Mouse (Mus musculus): ENCODE results near the gene Arfip1.

The Arfip1 gene

DNA sequence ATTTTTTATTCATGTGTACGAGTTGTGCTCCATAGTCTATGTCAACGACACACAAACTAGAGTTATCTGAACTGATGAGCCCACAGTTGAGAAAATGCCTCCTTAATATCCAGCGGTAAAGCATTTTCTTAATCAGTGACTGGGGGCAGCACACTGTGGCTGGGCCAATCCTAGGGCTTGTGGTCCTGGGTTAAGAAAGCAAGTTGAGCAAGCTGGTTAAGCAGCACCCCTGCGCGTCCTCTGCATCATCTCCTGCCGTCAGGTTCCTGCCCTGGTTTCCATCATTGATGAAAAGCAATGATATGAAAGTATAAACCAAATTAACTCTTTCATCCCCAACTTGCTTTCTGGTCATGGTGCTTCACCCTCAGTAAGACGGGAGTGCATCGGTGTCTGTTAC lies 89.8 kb downstream of the Arfip1 start:
- no peak for DNase-seq (ENCODE audit: extremely low spot score, low read depth, low spot score)

DNA sequence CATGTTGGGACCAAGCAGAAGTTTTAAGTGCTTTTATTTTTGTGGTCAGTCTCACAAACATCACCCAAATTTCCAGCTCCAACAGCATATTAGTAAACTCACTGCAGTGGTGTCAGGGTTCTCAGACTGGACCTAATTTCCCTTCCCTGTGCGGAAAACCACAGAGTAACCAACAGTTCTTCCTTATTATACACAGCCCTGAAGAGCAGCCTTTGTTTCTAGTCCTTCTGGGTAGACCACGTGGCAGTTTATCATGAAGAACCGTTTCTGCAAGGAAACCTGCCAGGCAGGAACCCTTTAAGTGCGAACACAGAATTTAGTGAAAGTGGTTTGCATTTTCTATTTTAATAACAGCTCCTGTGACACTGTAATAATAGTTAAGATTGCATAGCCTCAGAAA lies 90.3 kb downstream of the Arfip1 start:
- no peak for DNase-seq (ENCODE audit: extremely low spot score, low read depth, low spot score)

DNA sequence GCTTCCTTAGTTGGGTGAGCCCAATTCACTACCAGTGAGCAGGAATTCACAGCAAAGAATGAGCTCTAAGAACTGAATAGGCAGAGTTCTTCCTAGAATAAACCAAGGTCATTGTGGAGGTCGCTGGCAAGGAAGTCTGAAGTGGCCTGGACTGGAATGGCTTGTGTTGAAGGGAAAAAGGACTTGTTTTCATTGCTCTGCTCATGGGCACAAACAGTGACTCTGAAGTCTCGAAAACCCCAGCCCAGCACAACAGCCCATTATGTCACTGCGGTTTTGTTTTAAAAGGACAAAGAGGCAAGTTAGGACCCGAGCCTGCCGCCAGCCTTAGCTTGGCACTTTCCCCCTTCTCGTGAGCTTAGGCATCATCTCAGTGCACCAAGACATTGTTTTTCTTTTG lies 93.7 kb downstream of the Arfip1 start:
- DNase-seq (ENCODE audit: extremely low spot score, low read depth, low spot score): no peak

DNA sequence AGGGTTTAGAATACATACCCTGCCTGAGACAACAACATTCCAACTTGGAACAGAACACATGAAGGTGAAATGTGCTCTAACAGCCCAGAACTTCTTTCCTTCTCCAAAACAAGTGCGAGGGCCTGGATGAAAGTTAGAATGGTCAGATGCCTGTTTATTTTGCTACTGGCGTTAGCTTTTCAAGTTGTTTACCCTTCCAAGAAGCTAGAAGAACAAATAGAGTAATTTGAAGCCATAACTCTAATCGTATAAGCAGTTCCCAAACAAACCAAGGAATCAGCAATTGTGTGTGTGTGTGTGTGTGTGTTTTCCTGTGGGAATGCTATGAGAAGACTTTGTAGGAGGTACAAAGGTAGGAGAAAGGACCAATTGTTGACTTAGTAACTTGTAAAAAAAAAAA lies 97.5 kb downstream of the Arfip1 start:
- no peak for DNase-seq (ENCODE audit: extremely low spot score, low read depth, low spot score)

DNA sequence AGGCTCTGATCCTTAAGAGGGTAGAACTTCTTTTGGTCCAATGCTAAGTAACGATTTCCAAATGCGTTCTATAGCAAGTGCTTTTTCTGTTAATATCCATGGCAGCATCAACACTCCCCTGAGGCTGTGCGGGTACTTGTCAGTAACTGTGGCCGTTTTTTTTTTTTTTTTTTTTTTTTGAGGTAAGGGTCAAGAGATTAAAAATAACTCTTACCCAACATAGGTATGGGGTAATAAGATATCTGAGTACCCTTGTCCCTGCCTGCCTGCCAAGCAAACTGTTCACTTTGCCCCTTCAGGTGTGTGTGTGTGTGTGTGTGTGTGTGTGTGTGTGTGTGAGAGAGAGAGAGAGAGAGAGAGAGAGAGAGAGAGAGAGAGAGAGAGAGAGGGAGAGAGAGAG lies 98.1 kb downstream of the Arfip1 start:
- DNase-seq (ENCODE audit: extremely low spot score, low read depth, low spot score): no peak

DNA sequence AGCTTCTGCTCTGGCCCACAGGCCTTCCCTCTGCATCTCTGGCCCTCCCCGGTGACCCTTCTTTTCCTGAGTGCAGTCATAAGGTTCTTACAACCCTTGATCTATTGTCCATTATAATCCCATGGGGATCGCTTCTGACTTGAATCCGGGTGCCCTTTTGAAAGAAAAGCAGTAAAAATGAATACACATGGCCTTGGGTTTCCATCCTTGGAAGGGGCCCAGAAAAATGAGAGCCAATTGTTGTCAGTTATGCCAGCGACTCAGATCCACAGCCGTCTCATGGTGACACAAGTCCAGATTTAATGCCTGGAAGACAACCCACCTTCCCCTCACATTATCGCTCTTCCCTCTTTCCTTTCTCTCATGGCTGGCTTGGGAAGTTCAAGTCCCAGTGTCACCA lies 100.3 kb downstream of the Arfip1 start:
- no peak for DNase-seq (ENCODE audit: extremely low spot score, low read depth, low spot score)

DNA sequence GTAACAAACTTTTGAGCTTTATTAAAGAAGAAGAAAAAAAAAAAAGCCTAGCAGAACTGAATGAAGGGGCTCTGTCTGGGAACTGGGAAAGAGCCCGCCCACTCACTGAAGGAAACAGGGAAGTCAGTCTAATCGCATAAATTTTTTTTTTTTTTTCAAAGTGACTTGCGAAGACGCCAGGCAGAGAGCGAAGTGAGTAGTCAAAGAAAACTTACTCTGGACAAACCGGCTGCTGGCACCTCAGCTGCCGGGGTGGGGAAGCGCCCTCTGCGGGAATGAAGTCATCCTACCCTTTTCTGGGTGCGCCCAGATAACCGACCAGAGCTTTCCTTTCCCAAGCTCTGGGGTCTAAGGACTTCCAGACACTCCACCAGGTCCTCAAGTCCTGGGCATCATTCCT lies 101.3 kb downstream of the Arfip1 start:
- DNase-seq (ENCODE audit: extremely low spot score, low read depth, low spot score): no peak

DNA sequence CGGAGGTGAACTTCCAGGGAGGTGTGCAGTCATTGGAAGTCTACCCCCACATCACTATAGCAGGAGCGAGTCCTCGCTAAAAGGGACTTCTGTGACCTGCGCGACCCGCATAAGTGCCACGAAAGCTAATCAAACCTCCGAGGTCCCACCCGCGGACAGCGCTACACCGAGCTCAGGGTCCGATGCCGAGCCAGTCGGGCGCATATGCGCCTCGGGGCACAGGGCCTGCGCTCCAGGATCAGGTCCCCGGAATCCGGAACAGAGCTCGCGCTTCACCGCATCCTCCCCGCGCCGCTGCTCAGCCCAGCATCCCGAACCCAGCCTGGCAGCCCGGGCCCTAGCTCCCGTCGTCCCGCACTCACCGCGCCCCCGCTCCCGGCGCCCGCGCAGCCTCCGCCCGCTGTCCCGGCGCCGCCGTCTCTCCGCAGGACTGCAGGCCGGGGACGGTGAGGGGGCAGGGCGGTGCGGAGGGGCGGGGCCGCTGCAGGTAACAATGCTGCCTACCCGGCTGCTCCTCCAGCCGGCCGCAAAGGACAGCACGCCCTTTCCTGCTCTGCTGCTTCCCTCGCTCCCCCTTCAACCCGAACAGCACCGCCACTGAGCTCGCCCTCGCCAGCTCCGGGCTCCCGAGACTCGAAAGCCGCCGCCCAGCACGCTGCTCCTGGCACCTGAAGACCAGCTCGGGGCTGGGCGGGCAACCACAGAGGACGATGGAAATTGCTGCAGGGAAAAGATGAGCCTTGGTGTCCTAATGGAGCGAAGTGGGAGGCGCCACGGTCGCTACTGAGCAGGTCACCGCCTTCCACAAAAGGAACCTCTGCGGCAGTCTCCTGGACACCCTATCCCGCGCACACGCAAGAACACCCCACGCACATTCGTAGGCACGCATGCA lies 102.2 kb downstream of the Arfip1 start, which contains the start of gene Fhdc1:
TSS of gene Fhdc1 (minus strand) at position 424 of the 892 bp plus-strand sequence.
- DNase-seq (ENCODE audit: extremely low spot score, low read depth, low spot score): no peak

DNA sequence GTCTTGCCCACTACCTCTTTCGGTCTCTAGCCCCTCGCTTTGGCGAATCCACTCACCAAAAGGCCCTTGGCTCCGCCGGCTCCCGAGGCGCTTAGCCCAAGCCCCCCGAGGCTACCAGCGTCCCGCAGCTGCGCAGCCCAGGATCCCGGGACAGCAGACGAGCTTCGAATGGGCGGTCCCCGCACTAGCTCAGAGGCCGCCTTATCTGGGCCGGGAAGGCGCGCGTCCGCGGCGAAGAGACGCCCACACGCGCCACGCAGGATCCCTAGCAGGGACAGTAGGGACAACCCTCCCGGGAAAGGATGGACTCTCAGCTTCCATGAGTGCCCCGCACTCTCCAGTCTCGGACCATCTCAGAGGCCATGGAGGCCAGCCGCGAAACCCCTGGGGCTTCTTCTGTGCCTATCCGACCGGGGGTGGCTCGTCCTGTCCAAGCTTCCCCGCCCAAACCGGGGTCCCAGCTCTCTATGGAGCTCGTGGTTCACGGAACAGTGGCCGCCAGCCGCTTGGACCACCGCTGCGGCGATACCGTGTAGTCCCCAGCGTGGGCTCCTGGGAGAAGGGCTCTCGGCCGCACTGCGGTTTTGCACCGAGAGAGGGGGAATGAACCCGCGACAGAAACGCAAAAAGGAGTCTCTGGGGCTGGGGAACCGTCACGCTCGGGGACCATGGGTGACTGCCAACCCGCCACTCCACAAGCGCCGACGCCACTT lies 103.0 kb downstream of the Arfip1 start:
- DNase-seq (ENCODE audit: extremely low spot score, low read depth, low spot score): no peak

DNA sequence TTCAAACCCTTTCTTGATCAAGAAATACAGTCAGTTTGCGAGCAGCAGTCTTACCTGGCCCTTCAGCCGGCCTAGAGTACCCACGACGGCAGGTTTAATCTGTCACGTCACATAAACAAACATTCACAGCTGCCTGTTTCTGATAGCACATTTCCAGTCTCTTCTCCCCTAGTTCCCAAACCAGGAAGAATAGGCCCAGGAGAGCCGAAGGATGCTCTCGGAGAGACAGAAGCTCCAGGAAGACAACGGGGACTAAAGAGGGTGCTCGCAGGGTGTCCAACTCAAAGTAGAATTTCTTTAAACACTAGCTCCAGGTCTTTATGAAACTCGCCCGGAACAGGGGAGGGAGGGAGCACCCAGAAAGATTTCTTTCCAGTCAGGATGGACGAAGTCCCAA lies 103.5 kb downstream of the Arfip1 start:
- DNase-seq (ENCODE audit: extremely low spot score, low read depth, low spot score): no peak

DNA sequence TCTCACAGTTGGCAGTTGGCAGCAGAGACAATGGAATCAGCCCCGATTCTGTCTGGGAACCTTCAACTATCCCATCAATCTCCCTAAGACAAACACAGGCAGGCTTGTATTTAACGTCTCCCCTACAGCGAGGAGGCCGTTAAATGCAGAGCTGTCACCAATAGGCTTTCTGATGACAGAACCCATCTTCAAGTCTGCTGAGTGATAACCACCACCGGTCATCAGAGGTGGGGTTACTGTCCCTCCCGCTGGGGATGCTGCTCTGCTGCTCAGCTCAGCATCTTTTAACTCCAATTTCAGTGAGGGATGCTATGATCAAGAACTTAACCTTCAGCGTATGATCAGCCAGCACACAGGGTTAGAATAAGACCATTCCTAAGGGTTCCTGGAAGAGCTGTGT lies 104.2 kb downstream of the Arfip1 start:
- DNase-seq (ENCODE audit: extremely low spot score, low read depth, low spot score): no peak

DNA sequence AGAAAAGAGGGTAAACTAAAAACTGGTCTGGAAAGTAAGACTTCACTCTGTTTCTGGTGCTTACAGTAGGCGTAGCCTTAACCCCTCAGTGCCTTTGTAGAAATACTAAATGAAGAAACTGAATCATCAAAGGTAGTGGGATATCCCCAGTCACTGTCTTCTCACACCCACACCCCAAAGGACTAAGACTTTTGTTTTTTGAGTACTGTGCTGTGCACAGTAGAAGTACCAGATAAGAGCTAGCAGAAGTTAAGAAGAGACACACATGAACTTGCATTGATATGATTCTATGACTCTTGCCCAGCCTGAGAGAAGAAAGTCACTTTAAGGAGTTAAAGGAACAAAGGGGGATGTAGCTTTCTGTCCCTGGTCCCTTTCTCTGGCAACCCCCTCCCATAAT lies 104.9 kb downstream of the Arfip1 start:
- no peak for DNase-seq (ENCODE audit: extremely low spot score, low read depth, low spot score)

DNA sequence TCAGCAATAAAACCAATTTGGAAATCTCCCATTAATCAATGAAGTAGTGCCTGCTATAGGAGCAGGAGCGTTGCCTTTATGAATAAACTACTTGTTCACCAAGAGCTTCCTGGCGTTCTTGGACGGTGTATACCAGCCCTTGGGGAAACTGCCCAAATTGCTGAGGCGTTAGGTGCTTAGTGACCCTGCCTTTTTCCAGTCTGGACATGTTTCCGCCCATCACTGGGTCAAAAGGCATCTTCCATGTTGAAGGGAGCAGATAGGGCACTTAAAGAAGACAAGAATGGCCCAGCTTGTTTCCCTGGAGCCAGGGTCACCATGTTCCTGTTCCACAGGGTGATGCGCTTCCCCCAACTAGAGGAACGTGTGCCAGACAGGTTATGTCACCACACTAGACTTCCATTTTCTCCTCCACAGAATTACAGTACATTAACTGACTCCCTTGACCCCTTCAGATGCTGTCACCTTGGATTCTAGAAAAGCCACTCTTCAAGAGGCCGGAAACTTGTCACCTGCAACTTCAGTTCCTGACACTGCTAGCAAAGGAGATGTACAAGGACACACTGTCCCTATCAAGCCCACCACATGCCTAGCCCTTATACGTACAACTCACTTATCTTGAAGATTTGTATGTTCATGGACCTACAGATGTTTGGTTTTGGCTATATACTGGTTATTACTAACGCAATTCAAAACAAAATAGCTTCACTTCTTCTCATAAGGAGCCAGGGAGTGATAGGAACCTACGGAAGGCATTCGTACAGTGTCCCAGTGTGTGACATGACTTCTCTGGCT lies 107.2 kb downstream of the Arfip1 start:
- no peak for DNase-seq (ENCODE audit: extremely low spot score, low read depth, low spot score)

DNA sequence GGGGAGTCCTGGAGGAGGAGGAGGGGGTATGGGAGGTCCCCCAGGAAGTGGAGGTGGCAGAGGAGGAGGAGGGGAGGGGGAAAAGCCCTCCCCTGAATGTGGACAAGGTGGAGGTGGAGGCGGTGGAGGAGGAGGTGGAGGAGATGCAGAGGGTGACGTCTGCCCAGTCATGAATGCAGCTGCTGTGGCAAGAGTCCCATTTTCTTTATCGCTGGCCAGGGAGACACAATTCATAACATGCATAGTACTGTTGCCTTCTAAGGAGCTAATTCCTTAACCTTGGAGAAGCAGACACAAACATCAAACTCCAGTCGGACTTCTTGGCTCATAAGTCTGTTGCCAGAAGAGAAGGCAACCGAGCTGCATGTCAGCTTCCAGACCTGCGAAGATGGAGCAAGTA lies 108.0 kb downstream of the Arfip1 start:
- no peak for DNase-seq (ENCODE audit: extremely low spot score, low read depth, low spot score)

DNA sequence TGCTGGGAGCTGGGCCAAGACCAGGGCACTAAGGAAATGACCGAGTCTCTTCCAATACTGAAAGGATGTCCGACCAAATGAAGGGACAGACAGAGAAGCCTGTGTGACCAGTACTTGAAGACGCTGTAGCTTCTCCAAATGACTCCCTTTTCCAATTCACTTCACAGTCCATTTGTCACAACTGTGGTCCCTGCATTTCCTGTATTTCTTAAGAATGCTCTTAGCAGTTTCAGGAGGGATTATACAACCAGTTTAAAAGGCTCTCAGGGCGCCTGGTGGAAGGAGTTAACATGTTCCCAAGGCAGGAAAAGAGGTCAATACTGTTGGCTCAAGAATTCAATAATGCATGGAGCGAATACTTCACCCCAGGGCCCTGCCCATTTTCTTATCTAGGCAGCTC lies 109.5 kb downstream of the Arfip1 start:
- no peak for DNase-seq (ENCODE audit: extremely low spot score, low read depth, low spot score)

DNA sequence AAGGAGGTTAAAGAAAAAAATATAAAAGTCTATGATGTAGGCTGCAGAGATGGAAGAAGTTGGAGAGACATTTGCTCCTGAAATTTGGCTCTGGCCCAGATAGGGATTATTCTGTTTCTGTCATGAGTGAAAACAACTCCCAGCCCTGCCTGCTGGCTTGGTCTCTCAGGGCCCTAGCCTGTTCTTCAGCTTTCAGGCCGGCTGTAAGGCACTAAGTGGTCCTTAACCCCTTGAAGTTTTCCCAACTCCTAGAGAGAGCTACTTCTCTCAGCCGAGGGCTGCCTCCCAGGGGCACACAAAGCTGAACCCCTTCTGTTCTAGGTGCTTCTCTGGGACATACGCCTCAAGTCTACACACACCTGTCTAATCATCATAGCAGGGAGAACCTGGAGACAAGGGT lies 109.9 kb downstream of the Arfip1 start:
- no peak for DNase-seq (ENCODE audit: extremely low spot score, low read depth, low spot score)

DNA sequence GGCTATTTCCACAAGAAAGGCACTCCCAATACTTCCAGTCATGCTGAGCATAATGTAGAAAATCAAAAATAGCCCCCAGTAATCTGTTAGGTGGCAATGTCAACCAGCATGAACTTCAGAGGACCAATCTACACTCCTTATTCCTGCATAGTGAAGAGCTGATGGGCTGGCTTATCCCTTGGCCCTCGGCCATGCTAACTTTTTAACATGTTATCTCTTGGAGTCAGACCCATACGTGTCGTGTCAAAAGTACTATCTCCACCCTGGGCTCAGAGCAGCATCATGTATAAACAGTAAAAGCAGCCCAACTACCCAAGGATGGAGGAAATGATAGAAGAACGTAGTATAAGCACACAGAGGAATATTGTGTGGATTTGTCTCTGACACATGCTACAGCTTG lies 111.3 kb downstream of the Arfip1 start:
- DNase-seq (ENCODE audit: extremely low spot score, low read depth, low spot score): no peak

DNA sequence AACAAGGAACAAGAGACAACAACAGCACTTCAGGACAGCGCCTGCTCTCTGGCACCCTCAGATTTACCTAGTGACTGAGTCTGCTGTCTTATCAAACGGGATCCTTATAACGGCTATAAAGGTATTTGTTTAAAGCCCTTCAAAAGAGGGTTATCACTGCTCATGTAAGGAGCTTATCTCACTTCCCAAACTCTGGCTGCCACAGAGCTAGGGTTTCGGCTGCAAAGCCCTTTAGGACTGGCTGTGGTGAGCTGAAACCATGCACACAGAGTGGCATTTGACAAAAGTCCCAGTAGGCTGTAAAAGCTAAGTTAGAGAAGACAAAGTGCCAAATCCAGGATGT lies 114.3 kb downstream of the Arfip1 start:
- DNase-seq (ENCODE audit: extremely low spot score, low read depth, low spot score): no peak

DNA sequence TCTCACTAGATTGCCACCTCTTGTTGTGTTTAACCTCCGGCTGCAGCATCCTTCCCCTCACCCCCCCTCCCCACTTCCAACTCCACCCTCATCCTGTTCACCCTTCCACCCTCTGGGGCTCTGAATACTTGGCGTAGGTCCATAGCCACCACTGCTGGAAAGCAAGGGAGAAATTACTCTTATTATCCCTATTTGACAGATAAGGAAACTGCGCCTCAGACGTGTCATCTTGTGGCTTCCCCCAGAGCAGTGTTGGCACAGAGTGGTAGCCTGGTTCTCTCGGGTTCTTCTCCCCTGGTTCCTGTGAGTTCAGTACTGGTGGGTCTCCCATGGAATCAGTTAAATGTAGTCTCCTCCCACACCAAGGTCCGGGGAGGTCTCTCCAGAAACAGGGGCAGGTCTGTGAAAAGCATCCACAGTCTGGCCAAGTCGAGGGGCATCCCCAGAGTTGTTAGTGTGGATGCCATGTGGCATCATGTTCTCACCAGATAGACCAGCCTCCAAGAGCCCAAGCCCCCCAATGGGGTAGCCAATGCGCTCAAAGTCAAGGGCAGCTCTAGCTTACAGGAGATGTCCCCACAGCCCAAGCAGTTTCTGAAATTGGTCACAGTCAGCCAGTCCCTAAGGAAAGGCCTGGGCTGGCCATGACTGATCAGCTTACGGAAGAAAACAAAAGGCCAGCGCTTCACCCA lies 114.9 kb downstream of the Arfip1 start:
- no peak for DNase-seq (ENCODE audit: extremely low spot score, low read depth, low spot score)

DNA sequence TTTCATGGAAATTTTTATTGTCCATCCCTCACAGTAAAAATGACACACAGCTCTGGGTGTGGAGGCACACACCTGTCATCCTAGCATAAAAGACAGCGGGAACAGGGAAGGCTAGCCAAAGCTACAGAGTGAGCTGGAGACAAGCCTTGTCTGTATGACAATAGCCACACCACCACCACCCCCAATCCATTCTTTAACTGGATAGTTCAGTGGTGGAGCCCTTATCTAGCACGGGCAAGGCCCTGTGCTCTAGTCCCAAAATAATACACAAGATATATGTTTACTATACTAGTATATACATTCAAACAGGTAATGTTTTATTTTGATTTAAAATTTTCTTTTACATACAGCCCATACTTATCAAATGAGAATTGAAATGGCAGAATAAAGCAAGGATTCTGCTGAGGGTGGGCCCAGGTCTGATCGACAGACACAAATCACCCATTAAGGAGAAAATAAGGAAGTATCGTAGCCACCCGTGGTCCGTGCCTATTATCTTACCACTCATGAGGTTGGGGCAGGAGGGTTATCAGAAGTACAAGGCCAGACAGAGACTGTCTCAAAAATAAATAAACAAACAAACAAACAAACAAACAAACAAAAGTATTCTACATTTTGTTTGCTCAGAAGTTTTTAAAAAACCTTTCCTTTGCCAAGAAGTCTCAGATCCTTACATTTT lies 116.5 kb downstream of the Arfip1 start:
- DNase-seq (ENCODE audit: extremely low spot score, low read depth, low spot score): no peak

DNA sequence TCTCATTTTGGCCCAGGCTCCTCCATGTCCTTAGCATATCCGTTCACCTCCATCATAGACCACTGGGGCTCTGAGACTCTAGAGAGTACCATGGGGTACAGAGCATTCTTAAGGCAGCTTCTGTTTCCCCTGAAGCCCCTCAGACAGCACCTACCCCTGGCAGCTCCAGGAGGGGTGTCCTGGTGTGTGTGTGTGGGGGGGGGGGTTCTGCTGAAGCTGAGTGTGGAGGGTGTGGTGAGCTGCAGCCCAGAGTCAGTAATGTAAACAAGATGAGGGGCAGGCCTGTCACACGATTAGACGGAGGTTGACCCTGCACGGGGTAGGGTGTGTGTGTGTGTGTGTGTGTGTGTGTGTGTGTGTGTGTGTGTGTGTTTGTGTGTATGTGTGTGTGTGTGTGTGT lies 120.7 kb downstream of the Arfip1 start:
- DNase-seq (ENCODE audit: extremely low spot score, low read depth, low spot score): no peak
